Mouse (Mus musculus) right cerebral cortex, postnatal 14 days (tissue): ENCODE data around the gene Mpv17l2.

ENCODE experiments used
- DNase-seq: peaks from one replicate; pipeline ENCODE4 v3.0.0; 2022

The Mpv17l2 gene

DNA sequence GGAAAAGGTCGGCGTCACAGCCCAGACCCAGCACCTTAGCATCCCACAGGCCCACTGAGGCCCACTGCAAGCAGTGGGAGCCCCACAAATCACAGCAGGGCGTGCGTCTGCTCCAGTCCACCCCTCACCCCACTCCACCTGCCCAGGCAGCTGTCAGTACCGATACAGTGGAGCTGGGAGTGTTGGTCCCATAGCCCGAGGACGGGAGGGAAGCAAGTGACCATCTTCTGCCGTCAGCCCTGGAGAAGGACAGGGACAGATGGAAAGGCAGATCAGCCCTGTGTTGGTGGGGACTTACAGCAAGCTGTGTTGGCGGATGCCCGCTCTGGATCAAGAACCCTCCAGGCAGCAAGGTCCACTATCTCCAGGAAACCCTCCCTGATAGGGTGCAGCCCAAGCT lies 28.3 kb upstream of the Mpv17l2 start:
- no peak for DNase-seq

GRCm38 (mm10) chr8:70787941-70788667 lies 27.4 kb upstream of the Mpv17l2 start:
- DNase-seq: no peak

- no peak for DNase-seq
Measured at GRCm38 (mm10) chr8:70787051-70787445, 26.3 kb upstream of the Mpv17l2 start.

- DNase-seq: no peak
Measured at GRCm38 (mm10) chr8:70786291-70787050, 25.7 kb upstream of the Mpv17l2 start.

GRCm38 (mm10) chr8:70780093-70780492 lies 19.3 kb upstream of the Mpv17l2 start:
- no peak for DNase-seq

- peak; percentile 99 for DNase-seq
Measured at GRCm38 (mm10) chr8:70776496-70777444, 16.0 kb upstream of the Mpv17l2 start, which contains the start of gene Pik3r2. Gene Pik3r2 (minus strand): TSS chr8:70776713.

GRCm38 (mm10) chr8:70775851-70776495 lies 15.2 kb upstream of the Mpv17l2 start:
- DNase-seq: no peak

GRCm38 (mm10) chr8:70775227-70775626 lies 14.5 kb upstream of the Mpv17l2 start:
- no peak for DNase-seq

DNA sequence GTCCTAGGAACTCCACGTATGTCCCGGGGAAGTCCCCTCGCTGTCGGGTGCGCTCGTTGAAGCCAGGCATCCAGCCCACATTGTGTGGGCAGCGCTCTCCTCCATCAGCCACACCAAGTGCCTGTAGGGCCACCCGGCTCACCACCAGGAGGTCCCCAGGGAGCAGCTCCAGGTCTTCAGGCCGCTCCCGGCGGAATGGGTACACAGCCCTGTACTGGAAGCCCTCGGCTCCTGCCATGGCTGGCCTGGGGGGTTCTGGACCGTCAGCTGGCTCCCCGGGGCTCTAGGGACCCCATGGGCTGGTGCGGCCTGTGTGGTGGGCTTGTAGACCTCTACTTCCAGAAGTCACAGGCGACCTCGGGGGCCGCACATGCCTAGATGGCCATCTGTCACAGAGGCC lies 14.0 kb upstream of the Mpv17l2 start:
- no peak for DNase-seq

GRCm38 (mm10) chr8:70773833-70774232 lies 13.1 kb upstream of the Mpv17l2 start:
- peak; percentile 66 for DNase-seq

- no peak for DNase-seq
Measured at GRCm38 (mm10) chr8:70773410-70773809, 12.7 kb upstream of the Mpv17l2 start.

- no peak for DNase-seq
Measured at GRCm38 (mm10) chr8:70772890-70773289, 12.1 kb upstream of the Mpv17l2 start.

- no peak for DNase-seq
Measured at GRCm38 (mm10) chr8:70772075-70772474, 11.3 kb upstream of the Mpv17l2 start.

GRCm38 (mm10) chr8:70771217-70771616 lies 10.5 kb upstream of the Mpv17l2 start:
- no peak for DNase-seq

GRCm38 (mm10) chr8:70770748-70771147 lies 10.0 kb upstream of the Mpv17l2 start:
- no peak for DNase-seq

DNA sequence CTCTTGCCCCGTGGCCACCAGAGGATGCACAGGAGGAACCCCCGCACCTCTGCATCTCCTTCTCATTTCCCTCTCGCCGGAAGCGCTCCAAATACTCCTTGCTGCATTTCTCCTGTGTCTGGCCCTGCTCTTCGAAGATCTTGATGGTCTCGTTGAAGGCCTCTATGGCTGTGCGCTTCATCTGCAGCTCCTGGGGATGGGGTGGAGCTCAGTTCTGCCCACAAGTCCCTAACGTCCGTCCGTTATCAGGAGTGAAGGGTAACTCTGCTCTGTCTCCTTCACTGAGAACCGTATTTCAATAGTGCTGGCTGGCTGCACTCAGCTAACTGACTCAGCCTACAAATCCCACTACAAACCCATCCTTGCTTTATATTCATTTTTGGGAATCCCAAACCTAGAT lies 9.1 kb upstream of the Mpv17l2 start:
- DNase-seq: no peak

GRCm38 (mm10) chr8:70769359-70769758 lies 8.6 kb upstream of the Mpv17l2 start:
- peak; percentile 99 for DNase-seq

GRCm38 (mm10) chr8:70768956-70769355 lies 8.2 kb upstream of the Mpv17l2 start:
- no peak for DNase-seq

- no peak for DNase-seq
Measured at GRCm38 (mm10) chr8:70768231-70768776, 7.6 kb upstream of the Mpv17l2 start.

GRCm38 (mm10) chr8:70767503-70767902 lies 6.8 kb upstream of the Mpv17l2 start:
- no peak for DNase-seq

DNA sequence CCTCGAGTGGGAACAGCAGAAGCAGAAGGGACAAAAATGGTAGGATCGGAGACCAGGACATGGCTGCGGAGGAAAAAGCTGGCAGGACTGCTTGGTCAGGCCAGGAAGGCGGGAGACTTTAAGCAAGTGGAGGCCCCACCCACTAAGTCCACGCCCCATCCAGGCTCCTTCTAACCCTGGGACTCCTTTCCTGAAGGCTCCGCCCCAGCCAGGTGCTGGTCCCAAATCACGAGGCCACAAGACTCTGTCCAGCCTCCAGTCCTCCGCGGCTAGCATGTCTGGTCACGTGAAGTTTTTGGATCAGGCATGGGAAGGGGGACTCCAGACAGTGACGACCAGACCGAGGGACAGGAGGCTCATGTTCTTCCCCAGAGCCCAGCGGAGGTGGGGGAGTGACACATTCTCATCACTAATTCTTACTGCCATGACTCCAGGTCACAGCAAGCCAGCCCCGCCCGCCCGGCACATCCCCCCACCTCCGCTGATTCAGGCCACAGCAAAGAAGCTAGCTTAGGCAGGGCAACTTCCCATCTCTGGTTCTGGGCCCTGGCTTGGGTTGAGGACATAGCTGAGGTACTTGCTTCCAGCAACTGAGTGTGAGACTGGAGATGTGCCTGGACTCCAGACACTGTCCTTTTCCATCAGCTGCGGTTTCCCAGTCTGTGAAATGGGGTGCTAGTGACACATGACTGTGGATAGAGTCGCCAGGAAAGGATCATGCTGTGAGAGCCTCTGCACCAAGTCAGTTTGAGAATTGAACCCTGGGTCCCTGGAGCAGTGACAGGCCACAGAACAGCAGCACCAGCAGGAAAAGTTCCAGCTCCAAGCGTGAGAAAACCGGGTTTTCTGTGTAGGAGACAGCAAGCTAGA lies 6.1 kb upstream of the Mpv17l2 start:
- no peak for DNase-seq
